Mouse (Mus musculus): ENCODE data around the gene Adamts20. TPM values are rescaled to one million over a fixed set of nuclear protein-coding genes. Genes with fewer than 3 reads are reported as not detected.

Adamts20 gene
- polyA plus RNA-seq, 1 experiment from 2014 or later, result 13.8 TPM

- 82% methylated on average over 1 of the region's 1 CpGs for WGBS
- Histone ChIP-seq H3K9me3 (no peaks in the 10 kb centered on the region), H3K27ac (no peak overlapping the region), H3K4me3 (no peak overlapping the region), H3K9ac (no peak overlapping the region), H3K36me3 (no peaks in the 10 kb centered on the region), H3K4me1 (peaks cover under 1% of the 10 kb centered on the region; the same call in 1 of the 2 replicates), H3K27me3 (no peaks in the 10 kb centered on the region), H3K4me2 (no peak overlapping the region)
- no peak for ATAC-seq (ENCODE audit: insufficient number of reproducible peaks, insufficient read depth, low FRiP score, low TSS enrichment, low read depth)
These were observed 223.1 kb downstream of the Adamts20 start for GRCm38 (mm10) chr15:94242133-94242532.

GRCm38 (mm10) chr15:94239637-94240036 is 225.6 kb downstream of the Adamts20 start:
- no peaks in the 10 kb centered on the region; the same call in 1 of the 2 replicates for H3K4me1 ChIP-seq
- no peak for ATAC-seq (ENCODE audit: insufficient number of reproducible peaks, insufficient read depth, low FRiP score, low TSS enrichment, low read depth)
- no peaks in the 10 kb centered on the region for H3K9me3 ChIP-seq
- H3K36me3 ChIP-seq, result no peaks in the 10 kb centered on the region
- no peak overlapping the region for H3K27ac ChIP-seq
- H3K27me3 ChIP-seq, result no peaks in the 10 kb centered on the region
- no peak overlapping the region for H3K9ac ChIP-seq
- no peak overlapping the region for H3K4me3 ChIP-seq
- 81% methylated on average over 4 of the region's 4 CpGs for WGBS
- no peak overlapping the region for H3K4me2 ChIP-seq

GRCm38 (mm10) chr15:94239127-94239526 is 226.1 kb downstream of the Adamts20 start:
- 63% methylated on average over 6 of the region's 6 CpGs for WGBS
- no peak overlapping the region for H3K4me3 ChIP-seq
- H3K4me1 ChIP-seq, result no peaks in the 10 kb centered on the region; the same call in 1 of the 2 replicates
- H3K27me3 ChIP-seq, result no peaks in the 10 kb centered on the region
- ATAC-seq (ENCODE audit: insufficient number of reproducible peaks, insufficient read depth, low FRiP score, low TSS enrichment, low read depth), result no peak
- H3K4me2 ChIP-seq, result no peak overlapping the region
- H3K9ac ChIP-seq, result no peak overlapping the region
- H3K36me3 ChIP-seq, result no peaks in the 10 kb centered on the region
- 0 out of 2 replicates have a peak overlapping the region, but pooled peaks have one; percentile 11 for H3K27ac ChIP-seq
- H3K9me3 ChIP-seq, result no peaks in the 10 kb centered on the region

GRCm38 (mm10) chr15:94238058-94238876 is 227.0 kb downstream of the Adamts20 start:
- 59% methylated on average over 14 of the region's 14 CpGs for WGBS
- Histone ChIP-seq H3K4me2 (no peak overlapping the region), H3K9me3 (no peaks in the 10 kb centered on the region), H3K9ac (no peak overlapping the region), H3K4me3 (no peak overlapping the region), H3K27me3 (no peaks in the 10 kb centered on the region), H3K27ac (peak overlapping the region; percentile 2; the same call in 1 of the 2 replicates), H3K4me1 (no peaks in the 10 kb centered on the region; the same call in 1 of the 2 replicates), H3K36me3 (no peaks in the 10 kb centered on the region)
- no peak for ATAC-seq (ENCODE audit: insufficient number of reproducible peaks, insufficient read depth, low FRiP score, low TSS enrichment, low read depth)

GRCm38 (mm10) chr15:94236726-94237125 is 228.5 kb downstream of the Adamts20 start:
- Histone ChIP-seq H3K36me3 (no peaks in the 10 kb centered on the region), H3K27ac (no peak overlapping the region), H3K4me1 (peaks cover under 1% of the 10 kb centered on the region), H3K4me2 (no peak overlapping the region), H3K9me3 (no peaks in the 10 kb centered on the region), H3K27me3 (no peaks in the 10 kb centered on the region), H3K4me3 (no peak overlapping the region), H3K9ac (no peak overlapping the region)
- no peak for ATAC-seq (ENCODE audit: insufficient number of reproducible peaks, insufficient read depth, low FRiP score, low TSS enrichment, low read depth)
- 82% methylated on average over 2 of the region's 2 CpGs for WGBS

GRCm38 (mm10) chr15:94236121-94236520 is 229.1 kb downstream of the Adamts20 start:
- Histone ChIP-seq H3K36me3 (no peaks in the 10 kb centered on the region), H3K4me1 (peaks cover 7% of the 10 kb centered on the region), H3K9ac (no peak overlapping the region), H3K4me3 (no peak overlapping the region), H3K27ac (no peak overlapping the region), H3K4me2 (no peak overlapping the region), H3K9me3 (no peaks in the 10 kb centered on the region), H3K27me3 (no peaks in the 10 kb centered on the region)
- WGBS, result 58% methylated on average over 3 of the region's 3 CpGs
- no peak for ATAC-seq (ENCODE audit: insufficient number of reproducible peaks, insufficient read depth, low FRiP score, low TSS enrichment, low read depth)

- Histone ChIP-seq H3K4me3 (no peak overlapping the region), H3K36me3 (no peaks in the 10 kb centered on the region), H3K27me3 (no peaks in the 10 kb centered on the region), H3K9me3 (no peaks in the 10 kb centered on the region), H3K9ac (no peak overlapping the region), H3K27ac (no peak overlapping the region), H3K4me2 (no peak overlapping the region), H3K4me1 (peaks cover 11% of the 10 kb centered on the region)
- ATAC-seq (ENCODE audit: insufficient number of reproducible peaks, insufficient read depth, low FRiP score, low TSS enrichment, low read depth), result no peak
- 83% methylated on average over 2 of the region's 2 CpGs for WGBS
These were observed 230.0 kb downstream of the Adamts20 start for GRCm38 (mm10) chr15:94235190-94235589.

- 34% methylated on average over 5 of the region's 5 CpGs for WGBS
These were observed 234.0 kb downstream of the Adamts20 start for GRCm38 (mm10) chr15:94231246-94231645.

GRCm38 (mm10) chr15:94227388-94227787 is 237.8 kb downstream of the Adamts20 start:
- H3K4me2 ChIP-seq, result no peak overlapping the region

More at GRCm38 (mm10) chr15:94231246-94231645, 234.0 kb downstream of the Adamts20 start:
- H3K27ac ChIP-seq, result no peak overlapping the region
- H3K9ac ChIP-seq, result no peak overlapping the region
- H3K4me3 ChIP-seq, result no peak overlapping the region
- ATAC-seq (ENCODE audit: insufficient number of reproducible peaks, insufficient read depth, low FRiP score, low TSS enrichment, low read depth), result no peak
- H3K4me2 ChIP-seq, result no peak overlapping the region
- H3K9me3 ChIP-seq, result no peaks in the 10 kb centered on the region
- no peaks in the 10 kb centered on the region for H3K36me3 ChIP-seq
- peaks cover 11% of the 10 kb centered on the region for H3K4me1 ChIP-seq
- no peaks in the 10 kb centered on the region for H3K27me3 ChIP-seq

GRCm38 (mm10) chr15:94223101-94223500 is 242.1 kb downstream of the Adamts20 start:
- 27% methylated on average over 8 of the region's 8 CpGs for WGBS
- no peak overlapping the region for H3K4me2 ChIP-seq
- no peak for ATAC-seq (ENCODE audit: insufficient number of reproducible peaks, insufficient read depth, low FRiP score, low TSS enrichment, low read depth)

More at GRCm38 (mm10) chr15:94227388-94227787, 237.8 kb downstream of the Adamts20 start:
- no peak for ATAC-seq (ENCODE audit: insufficient number of reproducible peaks, insufficient read depth, low FRiP score, low TSS enrichment, low read depth)
- Histone ChIP-seq H3K27me3 (no peaks in the 10 kb centered on the region), H3K36me3 (no peaks in the 10 kb centered on the region), H3K4me1 (peaks cover 17% of the 10 kb centered on the region), H3K9me3 (no peaks in the 10 kb centered on the region), H3K4me3 (no peak overlapping the region), H3K27ac (no peak overlapping the region), H3K9ac (no peak overlapping the region)
- WGBS, result 96% methylated on average over 1 of the region's 1 CpGs

GRCm38 (mm10) chr15:94220686-94221085 is 244.5 kb downstream of the Adamts20 start:
- Histone ChIP-seq H3K4me3 (no peak overlapping the region), H3K4me1 (peaks cover 17% of the 10 kb centered on the region), H3K36me3 (no peaks in the 10 kb centered on the region), H3K9ac (no peak overlapping the region), H3K27ac (no peak overlapping the region), H3K4me2 (no peak overlapping the region), H3K9me3 (no peaks in the 10 kb centered on the region), H3K27me3 (no peaks in the 10 kb centered on the region)
- WGBS, result 60% methylated on average over 8 of the region's 8 CpGs
- ATAC-seq (ENCODE audit: insufficient number of reproducible peaks, insufficient read depth, low FRiP score, low TSS enrichment, low read depth), result no peak

More at GRCm38 (mm10) chr15:94223101-94223500, 242.1 kb downstream of the Adamts20 start:
- Histone ChIP-seq H3K4me3 (no peak overlapping the region), H3K9ac (no peak overlapping the region), H3K27ac (no peak overlapping the region), H3K9me3 (no peaks in the 10 kb centered on the region), H3K4me1 (peaks cover 17% of the 10 kb centered on the region), H3K36me3 (no peaks in the 10 kb centered on the region), H3K27me3 (no peaks in the 10 kb centered on the region)

All from embryonic facial prominence, embryonic 13.5 days (tissue).